Mouse (Mus musculus): ENCODE results near the gene Nol10.

GRCm38 (mm10) chr12:17308246-17308645 lies 40.0 kb upstream of the Nol10 start:
- TF ChIP-seq GATA1 (IDR thresholded peaks at IDR 0.05; ENCODE audit: borderline replicate concordance, low read length) (no peak), FLI1 (IDR thresholded peaks at IDR 0.05; ENCODE audit: low read length) (no peak)

Measured in megakaryocyte, embryonic 14.5 days (primary cell).